7 mouse cellular contexts compared by ENCODE assay signal in genomic region chr10:95513768-95514556, GRCm38 (mm10). TPM values are rescaled to one million over a fixed set of nuclear protein-coding genes. Genes with fewer than 3 reads are reported as not detected.
DNase-seq lines count a peak whose midpoint lies in the region; ATAC-seq and TF ChIP-seq lines count a peak whose summit lies in the region.

No protein-coding gene starts in this region.

- WGBS in lung, embryonic 14.5 days: 32% methylated on average over 15 of the region's 15 CpGs
- 37% methylated on average over 15 of the region's 15 CpGs for WGBS in bone marrow, adult 2 months
- 31% methylated on average over 15 of the region's 15 CpGs for WGBS in limb, embryonic 14.5 days

- no peaks in the 10 kb centered on the region for H3K9me3 ChIP-seq in lung, embryonic 14.5 days (ENCODE audit: low read depth, low read length)
- H3K9me3 ChIP-seq in limb, embryonic 14.5 days (ENCODE audit: control insufficient read depth, low read length): no peaks in the 10 kb centered on the region

- H3K4me1 ChIP-seq in lung, embryonic 14.5 days (ENCODE audit: insufficient read depth): no peaks in the 10 kb centered on the region
- H3K4me1 ChIP-seq in bone marrow, adult 2 months (ENCODE audit: control insufficient read depth, insufficient read depth, low read length): peaks cover 1% of the 10 kb centered on the region; the same call in 1 of the 2 replicates
- 0 out of 2 replicates have a peak, but pooled peaks cover 2% of the 10 kb centered on the region for H3K4me1 ChIP-seq in embryonic fibroblast, embryonic 13.5 days (ENCODE audit: control insufficient read depth, insufficient read depth, low read length)
- H3K4me1 ChIP-seq in limb, embryonic 14.5 days (ENCODE audit: control insufficient read depth, insufficient read depth, low read length): peaks cover 6% of the 10 kb centered on the region; the same call in 1 of the 2 replicates

- H3K4me3 ChIP-seq in lung, embryonic 14.5 days (ENCODE audit: low read depth, low read length): peak overlapping the region; percentile 99
- H3K4me3 ChIP-seq in bone marrow, adult 2 months (replicated peaks; ENCODE audit: control insufficient read depth, low read depth, low read length): peak overlapping the region; percentile 86
- H3K4me3 ChIP-seq in embryonic fibroblast, embryonic 13.5 days (ENCODE audit: insufficient read depth, low read length): peak overlapping the region; percentile 44
- peak overlapping the region; percentile 99 for H3K4me3 ChIP-seq in limb, embryonic 14.5 days (replicated peaks; ENCODE audit: low read length)

- no peaks in the 10 kb centered on the region for H3K27me3 ChIP-seq in lung, embryonic 14.5 days (ENCODE audit: insufficient read depth, low read length)
- no peaks in the 10 kb centered on the region for H3K27me3 ChIP-seq in limb, embryonic 14.5 days (ENCODE audit: control insufficient read depth, insufficient read depth, low read length)
- no peaks in the 10 kb centered on the region for H3K27me3 ChIP-seq in splenic B cell, adult 2 months (ENCODE audit: control insufficient read depth, insufficient read depth, low read length, poor library complexity, severe bottlenecking)

- TF ChIP-seq CTCF in lung, embryonic 14.5 days (IDR thresholded peaks at IDR 0.05; ENCODE audit: low read depth): no peak
- TF ChIP-seq CTCF in bone marrow, adult 2 months (IDR thresholded peaks at IDR 0.05; ENCODE audit: control insufficient read depth, insufficient read depth, low read length): no peak
- TF ChIP-seq CTCF in embryonic fibroblast, embryonic 13.5 days (IDR thresholded peaks at IDR 0.05; ENCODE audit: borderline replicate concordance, insufficient read depth, low read length): no peak

- DNase-seq in lung, embryonic 14.5 days: no peak
- no peak for DNase-seq in lung, postnatal 10 days
- DNase-seq in limb, embryonic 14.5 days (ENCODE audit: low spot score): no peak
- DNase-seq in splenic B cell, adult 2 months (ENCODE audit: low read depth, low spot score): peak; percentile 18

- ATAC-seq in lung, embryonic 14.5 days (ENCODE audit: insufficient read depth): peak; percentile 9
- no peak for ATAC-seq in limb, embryonic 14.5 days (ENCODE audit: low FRiP score, low read depth)
- ATAC-seq in activated CD4-positive, CD25-positive, alpha-beta regulatory T cell, adult 4 months: no peak

- peak overlapping the region; percentile 62 for H3K9ac ChIP-seq in lung, embryonic 14.5 days
- H3K9ac ChIP-seq in limb, embryonic 14.5 days (ENCODE audit: low read depth, low read length, severe bottlenecking): peak overlapping the region; percentile 96

- H3K4me2 ChIP-seq in lung, embryonic 14.5 days: peak overlapping the region; percentile 76
- H3K4me2 ChIP-seq in limb, embryonic 14.5 days (replicated peaks; ENCODE audit: low read depth, low read length, severe bottlenecking): peak overlapping the region; percentile 63

- no peak for TF ChIP-seq POLR2A in bone marrow, adult 2 months (IDR thresholded peaks at IDR 0.05; ENCODE audit: borderline replicate concordance, control insufficient read depth, low read depth, low read length)
- TF ChIP-seq POLR2A in embryonic fibroblast, embryonic 13.5 days (IDR thresholded peaks at IDR 0.05; ENCODE audit: low read depth, low read length): 0 out of 2 replicates have a peak, but pooled peaks have one; percentile 17
- no peak for TF ChIP-seq POLR2A in limb, embryonic 14.5 days (IDR thresholded peaks at IDR 0.05; ENCODE audit: borderline replicate concordance, extremely low read depth, insufficient read depth, insufficient read length)

- H3K27ac ChIP-seq in lung, embryonic 14.5 days (ENCODE audit: low read depth): peak overlapping the region; percentile 98
- peak overlapping the region; percentile 100 for H3K27ac ChIP-seq in bone marrow, adult 2 months (ENCODE audit: control insufficient read depth, insufficient read depth, low read depth, low read length, poor library complexity)
- peak overlapping the region; percentile 58 for H3K27ac ChIP-seq in embryonic fibroblast, embryonic 13.5 days (ENCODE audit: insufficient read depth, low read length)
- peak overlapping the region; percentile 98 for H3K27ac ChIP-seq in limb, embryonic 14.5 days (replicated peaks; ENCODE audit: low read depth, low read length)

- H3K36me3 ChIP-seq in lung, embryonic 14.5 days (ENCODE audit: insufficient read depth): peaks cover 3% of the 10 kb centered on the region; the same call in 1 of the 2 replicates
- H3K36me3 ChIP-seq in limb, embryonic 14.5 days (ENCODE audit: control insufficient read depth, insufficient read depth, low read length): peaks cover 6% of the 10 kb centered on the region; the same call in 1 of the 2 replicates
- H3K36me3 ChIP-seq in splenic B cell, adult 2 months (ENCODE audit: control insufficient read depth, insufficient read depth, low read length, poor library complexity, severe bottlenecking): no peaks in the 10 kb centered on the region

RNA-seq across cellular contexts. Expression of gene Ube2n, which starts 1.0 kb away (rescaled TPM):
- 420 and 425 TPM in 2 replicates for polyA plus RNA-seq in lung, embryonic 14.5 days (2014; fragmentation: Nextera tagmentation; extraction: Ambion mirVana)
- polyA plus RNA-seq in bone marrow, adult 2 months (2011; ENCODE audit: insufficient read depth, insufficient read length, low replicate concordance, missing spikeins): 77.1 and 80.7 TPM in 2 replicates
- polyA plus RNA-seq in embryonic fibroblast, embryonic 13.5 days (2011; ENCODE audit: insufficient read length, low read depth, missing spikeins): 167 and 200 TPM in 2 replicates
- 188 and 225 TPM in 2 replicates for polyA plus RNA-seq in limb, embryonic 14.5 days (2012; rRNA removed)
- 276 and 290 TPM in 2 replicates for polyA plus RNA-seq in limb, embryonic 14.5 days (2014; fragmentation: Nextera tagmentation; extraction: Ambion mirVana)
- polyA plus RNA-seq in activated CD4-positive, CD25-positive, alpha-beta regulatory T cell, adult 4 months (2017; shearing (Covaris generic)): 100 to 1,000 TPM; 349 to 397 TPM

RNA-seq across cellular contexts. Expression of gene Mrpl42, which starts 12.2 kb away (rescaled TPM):
- polyA plus RNA-seq in lung, embryonic 14.5 days (2014; fragmentation: Nextera tagmentation; extraction: Ambion mirVana): 356 and 358 TPM in 2 replicates
- 69.8 and 80.9 TPM in 2 replicates for polyA plus RNA-seq in bone marrow, adult 2 months (2011; ENCODE audit: insufficient read depth, insufficient read length, low replicate concordance, missing spikeins)
- polyA plus RNA-seq in embryonic fibroblast, embryonic 13.5 days (2011; ENCODE audit: insufficient read length, low read depth, missing spikeins): 92.7 and 93.8 TPM in 2 replicates
- polyA plus RNA-seq in limb, embryonic 14.5 days (2012; rRNA removed): 171 and 184 TPM in 2 replicates
- polyA plus RNA-seq in limb, embryonic 14.5 days (2014; fragmentation: Nextera tagmentation; extraction: Ambion mirVana): 303 and 314 TPM in 2 replicates
- polyA plus RNA-seq in activated CD4-positive, CD25-positive, alpha-beta regulatory T cell, adult 4 months (2017; shearing (Covaris generic)): 100 to 1,000 TPM; 188 to 213 TPM

RNA-seq across cellular contexts. Expression of gene Nudt4, which starts 50.0 kb away (rescaled TPM):
- 91.2 and 93.4 TPM in 2 replicates for polyA plus RNA-seq in lung, embryonic 14.5 days (2014; fragmentation: Nextera tagmentation; extraction: Ambion mirVana)
- 89.7 and 95.9 TPM in 2 replicates for polyA plus RNA-seq in bone marrow, adult 2 months (2011; ENCODE audit: insufficient read depth, insufficient read length, low replicate concordance, missing spikeins)
- polyA plus RNA-seq in embryonic fibroblast, embryonic 13.5 days (2011; ENCODE audit: insufficient read length, low read depth, missing spikeins): 77.1 and 86.5 TPM in 2 replicates
- 58.7 and 64.7 TPM in 2 replicates for polyA plus RNA-seq in limb, embryonic 14.5 days (2012; rRNA removed)
- 108 and 121 TPM in 2 replicates for polyA plus RNA-seq in limb, embryonic 14.5 days (2014; fragmentation: Nextera tagmentation; extraction: Ambion mirVana)
- 10 to 100 TPM; 11.3 to 14.8 TPM for polyA plus RNA-seq in activated CD4-positive, CD25-positive, alpha-beta regulatory T cell, adult 4 months (2017; shearing (Covaris generic))

Comparison
In these comparisons a context has a peak if more than half of its experiments do, and no peak if none do; other contexts are left out.
1. H3K4me3 ChIP-seq: peak in every context shown above with its lines; median percentile 99 in lung, embryonic 14.5 days; 99 in limb, embryonic 14.5 days; 86 in bone marrow, adult 2 months; 44 in embryonic fibroblast, embryonic 13.5 days.